Mouse (Mus musculus): Measurements from ENCODE around the gene Gm28048.

DNA sequence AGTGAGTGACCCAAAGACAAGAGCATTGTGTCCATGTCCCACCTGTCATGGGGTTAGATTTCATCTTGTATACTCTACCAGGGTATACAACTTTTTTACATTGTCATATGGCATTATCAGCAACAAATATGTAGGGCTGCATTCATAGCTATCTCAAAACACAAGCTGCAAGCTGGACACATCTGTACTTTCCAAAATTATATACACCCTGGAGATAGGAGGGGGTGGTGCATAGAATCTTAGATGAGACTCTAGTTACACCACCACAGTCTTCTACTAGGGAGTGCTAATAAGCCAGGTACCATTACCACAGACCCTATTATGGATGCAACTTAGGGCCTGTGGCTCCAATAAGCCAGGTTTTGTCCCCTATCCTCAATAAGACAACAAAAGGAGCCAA is 173.8 kb downstream of the Gm28048 start:
- TF ChIP-seq CTCF (IDR thresholded peaks at IDR 0.05; ENCODE audit: low read depth) (no peak), EP300 (optimal IDR thresholded peaks at IDR 0.05) (no peak)
